Mouse (Mus musculus): Measurements from ENCODE around the gene Sc5d.

GRCm38 (mm10) chr9:42246688-42247087 is 17.4 kb downstream of the Sc5d start:
- TF ChIP-seq CTCF (IDR thresholded peaks at IDR 0.05; ENCODE audit: low read depth) (no peak), EP300 (IDR thresholded peaks at IDR 0.05; ENCODE audit: low read depth) (no peak)

Measured in heart, postnatal 0 days (tissue).